Mouse (Mus musculus) heart, embryonic 10.5 days (tissue): ENCODE results near the gene Svbp. TPM values are rescaled to one million over a fixed set of nuclear protein-coding genes. Genes with fewer than 3 reads are reported as not detected.

Experiments used
- DNase-seq: peaks from one replicate; pipeline ENCODE4 v3.0.0-alpha.2; 2017; ENCODE audit warnings: low spot score
- H3K27ac ChIP-seq: fragments of 300-500 bp; sonication (generic); 2 replicates; pipeline ENCODE4 v1.5.1; 2016; ENCODE audit warnings: mild to moderate bottlenecking
- H3K27me3 ChIP-seq: fragments of 300-500 bp; sonication (generic); 2 replicates; pipeline ENCODE4 v1.6.1; 2016; ENCODE audit warnings: mild to moderate bottlenecking; ENCODE audit not compliant: poor library complexity, insufficient read depth, severe bottlenecking
- H3K36me3 ChIP-seq: fragments of 300-500 bp; sonication (generic); 2 replicates; pipeline ENCODE4 v1.6.1; 2016; ENCODE audit warnings: mild to moderate bottlenecking, moderate library complexity
- H3K4me1 ChIP-seq: fragments of 300-500 bp; sonication (generic); 2 replicates; pipeline ENCODE4 v1.6.1; 2016; ENCODE audit warnings: mild to moderate bottlenecking
- H3K4me3 ChIP-seq: fragments of 300-500 bp; sonication (generic); 2 replicates; pipeline ENCODE4 v1.5.1; 2016; ENCODE audit warnings: mild to moderate bottlenecking, moderate library complexity
- H3K9me3 ChIP-seq: fragments of 300-500 bp; sonication (generic); 2 replicates; pipeline ENCODE4 v1.6.1; 2016; ENCODE audit warnings: mild to moderate bottlenecking, moderate library complexity
- WGBS: fragments of 180-500 bp; shearing (Covaris S2); methylation state at CpG from one replicate; pipeline ENCODE4 v1.1.7; 2016; 5-methylcytosine and 5-hydroxymethylcytosine counted together
- polyA plus RNA-seq: library from polyadenylated mRNA; unstranded; fragments of >200 nt; fragmentation: Nextera tagmentation; extraction: Ambion mirVana; gene quantifications from 2 replicates; pipeline ENCODE4 v1.2.1, GENCODE M21; 2016

Gene Svbp
- polyA plus RNA-seq, 1 experiment from 2014 or later = 154 TPM

DNA sequence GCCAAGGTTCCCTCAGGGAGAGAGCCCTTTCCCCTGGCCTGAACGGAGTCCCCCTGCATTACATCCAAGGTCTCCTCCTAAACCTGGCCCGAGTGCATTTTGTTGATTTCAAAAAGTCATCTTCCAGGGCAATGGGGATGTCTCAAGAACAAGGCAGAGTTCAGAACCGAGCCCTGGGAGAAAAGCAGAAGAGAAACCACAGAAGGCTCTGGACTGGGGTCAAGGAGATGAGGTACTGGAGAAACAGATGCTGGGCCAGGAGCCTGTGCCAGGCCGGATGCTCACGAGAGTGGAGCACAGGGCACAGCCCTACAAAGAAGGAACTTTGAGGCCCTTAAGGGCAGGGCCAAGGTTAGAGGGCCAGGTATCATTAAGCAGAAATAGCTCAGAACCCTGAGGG, 17.4 kb upstream of the Svbp start:
- Histone ChIP-seq H3K4me3 (no peak overlapping the region), H3K27ac (no peak overlapping the region), H3K27me3 (no peaks in the 10 kb centered on the region), H3K4me1 (peaks cover 17% of the 10 kb centered on the region), H3K36me3 (no peaks in the 10 kb centered on the region), H3K9me3 (no peaks in the 10 kb centered on the region)
- DNase-seq = no peak
- 59% methylated on average over 5 of the region's 5 CpGs for WGBS

DNA sequence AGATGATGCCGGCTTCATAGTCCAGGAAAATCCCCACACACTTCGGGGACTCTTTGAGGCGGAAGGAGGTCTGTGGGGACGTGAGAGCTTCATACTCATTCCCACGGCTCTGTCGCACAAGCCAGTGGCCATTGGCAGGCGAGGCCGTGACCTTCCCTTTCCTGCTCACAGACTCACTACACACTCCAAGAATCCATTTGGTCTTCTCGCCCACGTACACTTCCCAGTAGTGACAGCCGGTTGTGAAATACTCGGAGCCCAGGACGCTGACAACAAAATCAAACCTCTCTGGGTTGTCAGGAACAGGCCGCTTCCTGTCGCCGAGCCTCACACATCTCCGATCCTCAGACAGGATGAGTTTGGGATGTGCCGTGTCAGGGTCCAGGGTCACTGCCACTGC, 16.8 kb upstream of the Svbp start:
- DNase-seq = no peak
- 61% methylated on average over 18 of the region's 18 CpGs for WGBS
- Histone ChIP-seq H3K36me3 (no peaks in the 10 kb centered on the region), H3K27me3 (no peaks in the 10 kb centered on the region), H3K9me3 (no peaks in the 10 kb centered on the region), H3K4me3 (no peak overlapping the region), H3K4me1 (peaks cover 11% of the 10 kb centered on the region), H3K27ac (no peak overlapping the region)

DNA sequence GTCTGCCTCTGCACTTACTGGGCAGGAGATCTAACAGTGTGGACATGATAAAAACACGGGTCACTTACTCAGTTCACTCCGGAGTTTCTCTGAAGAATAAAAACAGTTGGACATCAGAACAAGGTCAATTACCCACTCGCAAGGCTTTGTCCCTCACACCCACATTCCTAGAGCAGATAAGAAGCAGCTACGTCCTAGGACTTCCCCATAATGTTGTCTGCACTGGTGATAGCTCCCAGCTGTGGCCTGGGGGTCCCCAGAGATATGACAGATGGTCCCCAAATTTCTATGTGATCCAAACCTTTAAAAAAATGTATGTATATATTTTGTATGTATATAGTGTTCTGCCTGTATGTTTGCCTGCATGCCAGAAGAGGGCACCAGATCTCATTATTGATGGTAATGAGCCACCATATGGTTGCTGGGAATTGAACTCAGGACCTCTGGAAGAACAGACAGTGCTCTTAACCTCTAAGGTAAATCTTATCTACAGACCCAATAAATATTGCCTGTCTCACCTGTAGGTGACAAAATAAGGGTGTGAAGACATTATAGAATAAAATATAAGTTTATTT, 14.9 kb upstream of the Svbp start:
- WGBS = 36% methylated on average over 4 of the region's 4 CpGs
- peaks cover 11% of the 10 kb centered on the region for H3K4me1 ChIP-seq

DNA sequence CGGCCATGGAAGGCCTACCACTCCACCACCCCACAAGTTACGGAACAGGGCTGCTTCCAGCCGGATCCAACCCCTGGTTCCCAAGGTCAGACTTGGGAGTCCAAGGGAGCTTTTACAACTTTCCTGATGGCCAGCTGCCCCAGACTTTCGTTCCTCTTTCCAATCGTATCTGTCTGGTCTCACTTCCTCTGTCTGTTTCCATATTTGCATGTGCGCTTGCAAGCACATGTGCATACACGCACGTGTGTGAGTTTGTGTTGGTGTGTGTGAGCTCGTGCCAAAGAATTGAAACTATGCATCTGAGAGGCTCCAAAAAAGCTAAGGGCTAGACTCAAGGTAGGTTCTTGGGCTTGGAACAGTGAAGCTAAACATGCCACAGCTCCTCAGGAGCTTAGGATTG, 13.7 kb upstream of the Svbp start:
- DNase-seq = no peak
- Histone ChIP-seq H3K27me3 (no peaks in the 10 kb centered on the region), H3K4me1 (peaks cover 11% of the 10 kb centered on the region), H3K9me3 (no peaks in the 10 kb centered on the region), H3K4me3 (no peak overlapping the region), H3K36me3 (no peaks in the 10 kb centered on the region), H3K27ac (no peak overlapping the region)
- WGBS = 80% methylated on average over 9 of the region's 9 CpGs

More for the DNA sequence above, 14.9 kb upstream of the Svbp start:
- Histone ChIP-seq H3K27me3 (no peaks in the 10 kb centered on the region), H3K36me3 (no peaks in the 10 kb centered on the region), H3K4me3 (no peak overlapping the region), H3K27ac (no peak overlapping the region), H3K9me3 (no peaks in the 10 kb centered on the region)
- DNase-seq = no peak

DNA sequence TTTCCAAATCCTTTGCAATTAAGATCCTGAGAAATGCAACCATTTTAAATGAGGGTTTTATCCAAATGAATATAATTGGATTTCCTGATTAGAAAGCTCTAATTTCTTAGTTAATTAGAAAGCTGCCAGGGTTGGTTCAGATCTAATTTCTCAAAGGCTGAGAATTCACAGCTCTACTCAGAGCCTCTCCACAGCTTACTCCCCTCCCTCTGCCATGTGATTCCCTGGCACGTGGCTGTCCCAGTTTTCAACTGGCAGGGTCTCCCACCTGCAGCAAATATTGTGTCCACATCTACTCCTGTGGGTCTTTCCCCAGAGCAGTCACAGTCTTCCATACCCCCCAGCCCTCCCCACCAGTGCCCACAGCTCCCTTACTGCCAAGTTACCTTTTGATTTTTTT, 11.6 kb upstream of the Svbp start:
- Histone ChIP-seq H3K27me3 (peaks cover 6% of the 10 kb centered on the region; the same call in 1 of the 2 replicates), H3K36me3 (no peaks in the 10 kb centered on the region), H3K4me1 (peaks cover 6% of the 10 kb centered on the region), H3K27ac (no peak overlapping the region), H3K4me3 (no peak overlapping the region), H3K9me3 (no peaks in the 10 kb centered on the region)
- DNase-seq = no peak
- WGBS = 20% methylated on average over 1 of the region's 1 CpGs

DNA sequence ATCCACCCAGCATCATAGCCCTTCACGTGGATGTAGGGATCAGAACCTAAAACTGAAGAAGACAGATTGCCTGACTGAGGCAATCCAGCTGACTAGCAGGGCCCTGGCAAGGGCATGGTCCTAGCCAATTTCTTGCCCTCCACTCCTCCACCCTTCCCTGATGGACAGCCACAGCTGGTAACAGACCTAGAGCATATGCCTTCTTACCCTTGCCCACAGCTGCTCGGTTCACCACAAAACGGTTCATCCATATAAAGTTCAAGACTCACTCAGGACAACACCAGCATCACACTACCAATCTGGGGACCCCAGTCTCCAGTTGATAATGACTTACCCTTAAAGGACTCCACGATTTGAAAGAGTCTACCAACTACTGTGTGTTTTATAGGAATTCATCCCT, 9.3 kb upstream of the Svbp start:
- H3K36me3 ChIP-seq = no peaks in the 10 kb centered on the region
- 76% methylated on average over 4 of the region's 4 CpGs for WGBS
- H3K4me3 ChIP-seq = no peak overlapping the region
- H3K27me3 ChIP-seq = peaks cover 6% of the 10 kb centered on the region; the same call in 1 of the 2 replicates
- H3K9me3 ChIP-seq = no peaks in the 10 kb centered on the region
- DNase-seq = no peak
- H3K4me1 ChIP-seq = 0 out of 2 replicates have a peak, but pooled peaks cover 6% of the 10 kb centered on the region
- no peak overlapping the region for H3K27ac ChIP-seq

DNA sequence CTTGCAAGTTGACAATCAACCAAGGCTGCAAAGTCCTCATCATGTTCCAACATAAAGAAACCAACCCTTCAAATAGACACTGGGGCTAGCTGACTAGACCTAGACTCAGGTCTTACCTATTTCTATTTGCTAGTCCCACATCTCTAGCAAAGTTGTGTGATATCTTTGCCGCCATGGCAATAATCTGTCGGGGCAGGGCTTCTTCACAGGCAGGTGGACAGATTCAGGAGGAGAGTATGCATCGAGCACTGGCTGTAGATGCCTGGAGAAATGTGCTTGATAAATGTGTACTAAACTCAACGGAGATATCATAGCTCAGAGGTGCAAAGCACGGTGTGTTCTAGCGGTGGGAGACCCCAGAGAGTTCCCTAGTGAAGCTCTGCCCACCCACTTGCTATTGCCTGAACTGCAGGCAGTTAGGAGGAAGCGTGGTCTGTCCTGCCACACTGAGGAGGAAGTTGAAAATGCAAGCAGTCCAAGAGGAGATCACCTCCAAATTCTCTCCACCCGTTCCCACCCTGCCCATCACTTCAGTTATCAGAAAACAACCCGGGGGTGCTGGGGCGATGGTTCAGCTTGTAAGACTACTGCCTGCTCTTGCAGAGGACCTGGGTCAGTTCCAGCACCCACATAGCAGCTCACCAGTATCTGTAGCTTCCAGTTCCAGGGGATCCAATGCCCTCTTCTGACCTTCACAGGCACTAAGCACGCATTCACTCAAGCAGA, 6.9 kb upstream of the Svbp start:
- H3K4me1 ChIP-seq = 0 out of 2 replicates have a peak, but pooled peaks cover 6% of the 10 kb centered on the region
- H3K9me3 ChIP-seq = no peaks in the 10 kb centered on the region
- peak; percentile 82 for DNase-seq
- peak overlapping the region; percentile 70 for H3K27ac ChIP-seq
- H3K27me3 ChIP-seq = peaks cover 6% of the 10 kb centered on the region; the same call in 1 of the 2 replicates
- H3K4me3 ChIP-seq = peak overlapping the region; percentile 33
- H3K36me3 ChIP-seq = no peaks in the 10 kb centered on the region
- WGBS = 42% methylated on average over 11 of the region's 11 CpGs

DNA sequence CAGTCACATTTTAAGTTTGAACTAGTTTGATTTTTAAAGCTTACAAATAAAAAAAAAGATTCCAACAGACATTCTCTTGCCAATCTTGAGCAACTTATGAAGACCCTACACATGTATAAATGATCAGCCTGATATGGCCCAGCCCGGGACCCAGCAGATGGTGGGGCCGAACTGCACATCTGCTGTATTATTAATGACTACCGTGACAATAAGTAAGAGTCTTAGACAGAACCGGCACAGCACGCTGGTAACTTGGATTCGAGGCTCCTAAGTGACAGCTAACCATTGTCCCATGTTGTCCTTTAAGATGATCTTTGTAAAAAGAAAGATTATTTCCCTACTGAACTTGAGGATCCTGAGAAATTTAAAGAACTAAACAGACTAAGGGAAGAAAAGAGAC, 5.7 kb upstream of the Svbp start:
- Histone ChIP-seq H3K4me1 (0 out of 2 replicates have a peak, but pooled peaks cover 6% of the 10 kb centered on the region), H3K9me3 (no peaks in the 10 kb centered on the region), H3K27ac (peak overlapping the region; percentile 64; the same call in 1 of the 2 replicates), H3K36me3 (no peaks in the 10 kb centered on the region), H3K27me3 (peaks cover 6% of the 10 kb centered on the region; the same call in 1 of the 2 replicates), H3K4me3 (peak overlapping the region; percentile 37)
- DNase-seq = peak; percentile 51
- 80% methylated on average over 6 of the region's 6 CpGs for WGBS

DNA sequence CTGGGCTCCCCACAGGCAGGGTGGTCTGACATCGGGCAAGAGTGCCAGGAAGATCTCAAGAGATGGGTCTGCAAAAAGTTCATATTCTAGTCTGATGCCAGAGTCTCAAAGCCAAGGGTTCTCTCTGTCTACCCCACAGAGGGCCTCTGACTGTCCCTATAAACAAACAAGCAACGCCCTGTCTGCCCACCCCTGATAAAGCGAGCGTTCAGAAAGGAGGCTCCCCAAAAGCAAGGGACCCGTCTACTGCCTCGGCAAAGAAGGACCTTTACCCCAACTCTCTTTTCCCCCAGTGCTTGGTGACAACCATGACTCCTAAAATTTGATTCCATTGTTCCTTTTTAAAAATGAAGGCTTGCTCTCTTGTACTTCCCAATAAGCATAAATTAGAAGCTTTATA, 5.2 kb upstream of the Svbp start, which contains the start of gene Ermap:
Gene Ermap, minus strand, starts transcription at position 148 of the 400 bp plus-strand sequence.
- H3K36me3 ChIP-seq = no peaks in the 10 kb centered on the region
- DNase-seq = peak; percentile 90
- H3K9me3 ChIP-seq = no peaks in the 10 kb centered on the region
- H3K27me3 ChIP-seq = peaks cover 6% of the 10 kb centered on the region; the same call in 1 of the 2 replicates
- H3K4me3 ChIP-seq = peak within 1 kb of the TSS; percentile 37
- H3K4me1 ChIP-seq = 0 out of 2 replicates have a peak, but pooled peaks cover 6% of the 10 kb centered on the region
- WGBS = 62% methylated on average over 6 of the region's 6 CpGs
- peak within 1 kb of the TSS; percentile 74; the same call in 1 of the 2 replicates for H3K27ac ChIP-seq

DNA sequence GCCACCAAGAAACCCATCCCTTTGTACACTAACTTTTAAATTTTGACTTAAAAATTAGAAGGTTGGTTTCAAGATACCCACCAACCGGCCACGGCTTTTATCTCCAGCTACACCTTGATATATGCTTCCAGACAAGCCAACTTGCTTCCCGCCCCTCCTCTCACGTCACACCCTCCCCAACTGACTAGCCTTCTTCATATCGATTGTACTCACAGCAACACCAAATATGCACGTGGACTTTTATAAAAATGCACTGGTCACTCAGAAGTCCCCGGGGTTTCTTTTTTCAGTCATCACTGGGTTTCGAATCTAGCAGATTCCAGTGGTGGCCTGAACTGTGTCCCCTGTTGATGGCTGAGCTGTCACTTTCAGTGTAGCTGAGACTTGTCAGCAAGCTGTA, 4.5 kb upstream of the Svbp start:
- Histone ChIP-seq H3K27me3 (peaks cover 6% of the 10 kb centered on the region; the same call in 1 of the 2 replicates), H3K36me3 (no peaks in the 10 kb centered on the region), H3K27ac (peak overlapping the region; percentile 74; the same call in 1 of the 2 replicates), H3K4me1 (peaks cover 9% of the 10 kb centered on the region; the same call in 1 of the 2 replicates), H3K4me3 (no peak overlapping the region), H3K9me3 (no peaks in the 10 kb centered on the region)
- 69% methylated on average over 8 of the region's 8 CpGs for WGBS
- DNase-seq = peak; percentile 89

DNA sequence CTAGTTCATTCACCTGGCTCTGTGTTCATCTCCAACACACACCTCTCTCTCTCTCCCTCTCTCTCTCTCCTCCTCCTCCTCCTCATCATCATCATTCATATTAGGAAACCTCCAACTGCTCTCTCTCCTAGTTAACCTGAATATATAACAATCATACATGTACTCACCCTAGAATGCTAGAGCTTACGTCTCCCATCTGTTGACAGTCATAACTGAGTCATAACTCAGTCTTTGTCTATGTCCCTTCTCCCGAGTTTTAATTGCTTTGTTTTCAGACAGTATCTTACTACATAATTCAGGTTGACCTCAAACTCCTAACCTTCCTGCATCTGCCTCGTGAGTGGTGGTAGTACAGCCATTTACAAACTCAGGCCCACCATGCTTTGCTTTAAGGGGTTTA, 3.8 kb upstream of the Svbp start:
- 78% methylated on average over 3 of the region's 3 CpGs for WGBS
- H3K36me3 ChIP-seq = no peaks in the 10 kb centered on the region
- H3K27ac ChIP-seq = peak overlapping the region; percentile 42; the same call in 1 of the 2 replicates
- peaks cover 16% of the 10 kb centered on the region for H3K4me1 ChIP-seq
- no peak overlapping the region for H3K4me3 ChIP-seq
- H3K27me3 ChIP-seq = peaks cover 6% of the 10 kb centered on the region; the same call in 1 of the 2 replicates
- DNase-seq = no peak
- no peaks in the 10 kb centered on the region for H3K9me3 ChIP-seq

DNA sequence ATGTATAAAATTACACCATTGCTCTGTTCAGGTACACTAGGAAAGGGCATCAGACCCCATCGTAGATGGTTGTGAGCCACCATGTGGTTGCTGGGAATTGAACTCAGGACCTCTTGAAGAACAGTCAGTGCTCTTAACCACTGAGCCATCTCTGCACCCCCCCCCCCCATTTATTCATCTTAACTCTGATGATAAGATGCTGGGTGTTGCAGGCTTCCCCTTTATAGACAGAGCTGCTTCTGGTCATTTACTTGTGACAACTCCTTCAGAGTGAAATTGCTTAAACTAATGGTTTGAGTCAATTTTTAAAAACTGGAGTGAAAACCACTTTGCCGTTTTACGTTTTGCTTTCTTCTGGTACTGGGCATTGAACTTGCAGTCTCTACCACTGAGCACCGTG, 2.3 kb upstream of the Svbp start:
- Histone ChIP-seq H3K36me3 (0 out of 2 replicates have a peak, but pooled peaks cover 3% of the 10 kb centered on the region), H3K27ac (no peak overlapping the region), H3K4me1 (peaks cover 27% of the 10 kb centered on the region), H3K9me3 (no peaks in the 10 kb centered on the region), H3K4me3 (no peak overlapping the region), H3K27me3 (peaks cover 4% of the 10 kb centered on the region; the same call in 1 of the 2 replicates)
- 89% methylated on average over 4 of the region's 4 CpGs for WGBS
- DNase-seq = no peak
